Mouse (Mus musculus) hindbrain, embryonic 12.5 days (tissue): Measurements from ENCODE around the gene Unc119b. TPM values are rescaled to one million over a fixed set of nuclear protein-coding genes. Genes with fewer than 3 reads are reported as not detected.
"Not testable (repeated sequence)": the region's sequence is repeated elsewhere in the genome, so short reads cannot be mapped to it uniquely, and the experiment has no call there.

Experiments
- ATAC-seq: fragments of 200-750 bp; cut with Nextera tagmentation; 2 replicates; pipeline ENCODE4 v1.8.0; 2017; ENCODE audit warnings: moderate TSS enrichment; ENCODE audit not compliant: low FRiP score
- H3K27ac ChIP-seq: fragments of 300-500 bp; sonication (generic); 2 replicates; pipeline ENCODE4 v1.5.1; 2016; ENCODE audit warnings: mild to moderate bottlenecking
- H3K27me3 ChIP-seq: fragments of 300-500 bp; sonication (generic); 2 replicates; pipeline ENCODE4 v1.6.1; 2016; ENCODE audit warnings: mild to moderate bottlenecking
- H3K36me3 ChIP-seq: fragments of 300-500 bp; sonication (generic); 2 replicates; pipeline ENCODE4 v1.6.1; 2016; ENCODE audit warnings: mild to moderate bottlenecking
- H3K4me1 ChIP-seq: fragments of 300-500 bp; sonication (generic); 2 replicates; pipeline ENCODE4 v1.6.1; 2016
- H3K4me2 ChIP-seq: fragments of 300-500 bp; sonication (generic); replicated peaks from 2 replicates; pipeline ENCODE4 v1.6.1; 2016; ENCODE audit warnings: mild to moderate bottlenecking
- H3K4me3 ChIP-seq: fragments of 300-500 bp; sonication (generic); 2 replicates; pipeline ENCODE4 v1.5.1; 2016; ENCODE audit warnings: mild to moderate bottlenecking
- H3K9ac ChIP-seq: fragments of 300-500 bp; sonication (generic); 2 replicates; pipeline ENCODE4 v1.6.1; 2016; ENCODE audit warnings: mild to moderate bottlenecking, moderate library complexity
- H3K9me3 ChIP-seq: fragments of 300-500 bp; sonication (generic); replicated peaks from 2 replicates; pipeline ENCODE4 v1.6.1; 2016; ENCODE audit warnings: mild to moderate bottlenecking
- WGBS: fragments of 180-500 bp; shearing (Covaris S2); methylation state at CpG from one replicate; pipeline ENCODE4 v1.1.7; 2016; 5-methylcytosine and 5-hydroxymethylcytosine counted together
- polyA plus RNA-seq: library from polyadenylated mRNA; unstranded; fragments of >200 nt; fragmentation: Nextera tagmentation; extraction: Ambion mirVana; gene quantifications from 2 replicates; pipeline ENCODE4 v1.2.1, GENCODE M21; 2016

Unc119b gene
- polyA plus RNA-seq, 1 experiment from 2014 or later = 62.0 TPM

DNA sequence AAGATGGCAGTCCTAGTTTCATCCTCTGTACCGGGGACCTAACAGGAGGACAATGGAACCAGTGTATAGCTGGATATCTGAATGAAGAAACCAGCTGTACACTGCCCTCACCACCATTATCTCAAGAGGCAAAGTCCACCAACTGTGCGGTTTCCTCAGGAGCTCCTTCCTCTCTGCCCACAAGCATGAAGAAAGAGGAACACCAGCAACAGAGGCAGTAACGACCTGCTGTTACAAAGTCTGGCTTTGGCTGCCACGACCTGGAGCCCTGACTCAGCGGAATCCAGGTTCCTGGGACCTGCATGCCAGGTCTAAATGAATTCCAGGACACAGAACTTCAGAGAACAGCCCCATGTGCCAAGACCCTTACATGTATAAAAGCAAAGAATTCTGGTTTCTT is 21.1 kb upstream of the Unc119b start:
- peaks cover 48% of the 10 kb centered on the region for H3K4me1 ChIP-seq

GRCm38 (mm10) chr5:115155156-115155631 is 20.4 kb upstream of the Unc119b start:
- peak overlapping the region; percentile 97 for H3K4me3 ChIP-seq
- peak overlapping the region; percentile 97; the same call in 1 of the 2 replicates for H3K9ac ChIP-seq
- H3K4me2 ChIP-seq = peak overlapping the region; percentile 88
- peaks cover 47% of the 10 kb centered on the region for H3K4me1 ChIP-seq
- peak overlapping the region; percentile 23; the same call in 1 of the 2 replicates for H3K27ac ChIP-seq
- H3K9me3 ChIP-seq = no peaks in the 10 kb centered on the region
- no peaks in the 10 kb centered on the region for H3K27me3 ChIP-seq
- 78% methylated on average over 13 of the region's 13 CpGs for WGBS
- H3K36me3 ChIP-seq = peaks cover 18% of the 10 kb centered on the region
- ATAC-seq = no peak

More for the DNA sequence above, 21.1 kb upstream of the Unc119b start:
- H3K9me3 ChIP-seq = no peaks in the 10 kb centered on the region
- H3K4me2 ChIP-seq = peak overlapping the region; percentile 88
- peak overlapping the region; percentile 97; the same call in 1 of the 2 replicates for H3K9ac ChIP-seq
- peak overlapping the region; percentile 97 for H3K4me3 ChIP-seq
- no peaks in the 10 kb centered on the region for H3K27me3 ChIP-seq
- peaks cover 11% of the 10 kb centered on the region for H3K36me3 ChIP-seq
- H3K27ac ChIP-seq = no peak overlapping the region
- WGBS = 40% methylated on average over 5 of the region's 5 CpGs
- ATAC-seq = no peak

DNA sequence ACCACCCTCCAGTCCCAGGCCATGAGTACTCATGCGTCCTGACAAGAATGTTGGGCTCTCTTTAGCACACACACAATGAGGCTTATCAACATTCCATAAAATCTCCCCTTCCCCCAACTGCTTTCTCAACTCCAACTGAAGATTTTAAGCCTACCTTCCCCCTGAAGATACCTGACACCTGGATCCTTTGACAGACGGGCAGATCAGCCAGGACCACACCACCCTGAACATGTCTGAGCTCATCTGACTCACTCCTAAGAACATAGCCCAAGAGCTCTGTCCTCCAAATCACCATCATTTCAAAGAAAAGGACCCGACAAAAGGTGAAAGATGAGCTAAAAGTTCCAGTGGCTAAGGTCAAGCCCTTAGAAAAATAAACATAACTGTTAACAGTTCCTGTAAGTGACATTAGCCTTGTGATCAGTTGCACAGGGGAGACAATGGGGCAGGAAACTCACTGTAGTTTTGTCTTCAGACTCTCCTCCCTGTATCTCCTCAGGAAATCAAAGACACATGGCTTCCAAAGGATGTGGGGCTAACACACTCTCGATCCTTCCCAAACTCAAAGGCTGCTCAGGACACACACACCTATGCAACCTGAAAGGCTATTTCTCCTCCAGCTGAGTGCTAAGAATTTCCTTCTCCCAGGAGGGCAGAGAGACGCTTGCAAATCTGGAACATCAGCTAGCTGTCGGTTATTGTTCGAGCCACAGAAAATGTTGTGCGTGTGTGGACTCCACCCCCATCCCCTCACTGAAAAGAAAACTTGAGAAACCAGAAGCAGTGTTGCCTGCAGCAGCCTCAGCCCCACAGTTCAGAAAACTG is 17.6 kb upstream of the Unc119b start:
- Histone ChIP-seq H3K36me3 (peaks cover 44% of the 10 kb centered on the region), H3K4me1 (peaks cover 46% of the 10 kb centered on the region), H3K9ac (peak overlapping the region; percentile 8; the same call in 1 of the 2 replicates), H3K27ac (no peak overlapping the region), H3K27me3 (no peaks in the 10 kb centered on the region), H3K4me2 (no peak overlapping the region), H3K4me3 (no peak overlapping the region), H3K9me3 (no peaks in the 10 kb centered on the region)
- no peak for ATAC-seq
- 59% methylated on average over 8 of the region's 8 CpGs for WGBS

DNA sequence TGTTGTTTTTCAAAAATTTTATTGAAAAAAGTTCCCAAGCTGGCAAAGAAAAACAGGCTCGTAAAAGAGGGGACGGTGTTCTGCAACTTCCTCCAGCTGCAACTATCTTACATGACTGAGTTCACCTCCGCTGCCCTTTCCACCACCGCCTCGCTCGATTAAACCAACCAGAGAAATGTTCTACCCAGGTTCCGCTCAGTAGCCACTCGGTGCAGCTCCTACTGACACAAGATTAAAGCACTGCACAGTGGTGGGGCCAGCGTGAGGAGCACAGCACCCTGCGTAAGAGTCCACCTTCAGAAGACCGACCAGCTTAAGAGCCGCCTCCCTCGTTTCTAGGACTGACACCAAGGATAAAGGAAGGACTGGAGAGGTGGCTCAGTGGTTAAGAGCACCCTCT is 16.7 kb upstream of the Unc119b start:
- no peak overlapping the region for H3K9ac ChIP-seq
- no peaks in the 10 kb centered on the region for H3K9me3 ChIP-seq
- H3K36me3 ChIP-seq = peaks cover 53% of the 10 kb centered on the region
- ATAC-seq = no peak
- no peak overlapping the region for H3K4me3 ChIP-seq
- H3K4me2 ChIP-seq = no peak overlapping the region
- H3K4me1 ChIP-seq = peaks cover 38% of the 10 kb centered on the region
- no peak overlapping the region for H3K27ac ChIP-seq
- 88% methylated on average over 13 of the region's 13 CpGs for WGBS
- no peaks in the 10 kb centered on the region for H3K27me3 ChIP-seq

- no peak overlapping the region for H3K9ac ChIP-seq
- no peaks in the 10 kb centered on the region for H3K27me3 ChIP-seq
- H3K27ac ChIP-seq = no peak overlapping the region
- no peak overlapping the region for H3K4me3 ChIP-seq
- 84% methylated on average over 5 of the region's 5 CpGs for WGBS
- no peaks in the 10 kb centered on the region for H3K9me3 ChIP-seq
- H3K36me3 ChIP-seq = peaks cover 58% of the 10 kb centered on the region
- no peak overlapping the region for H3K4me2 ChIP-seq
- ATAC-seq = no peak
- H3K4me1 ChIP-seq = peaks cover 33% of the 10 kb centered on the region
Observed at GRCm38 (mm10) chr5:115150991-115151390, 16.2 kb upstream of the Unc119b start.

GRCm38 (mm10) chr5:115149675-115150459 is 15.1 kb upstream of the Unc119b start:
- no peak overlapping the region for H3K4me2 ChIP-seq
- H3K27ac ChIP-seq = no peak overlapping the region
- H3K36me3 ChIP-seq = peaks cover 69% of the 10 kb centered on the region
- H3K9me3 ChIP-seq = no peaks in the 10 kb centered on the region
- 96% methylated on average over 14 of the region's 14 CpGs for WGBS
- H3K4me3 ChIP-seq = no peak overlapping the region
- no peak overlapping the region for H3K9ac ChIP-seq
- no peaks in the 10 kb centered on the region for H3K27me3 ChIP-seq
- H3K4me1 ChIP-seq = peaks cover 22% of the 10 kb centered on the region
- ATAC-seq = no peak

DNA sequence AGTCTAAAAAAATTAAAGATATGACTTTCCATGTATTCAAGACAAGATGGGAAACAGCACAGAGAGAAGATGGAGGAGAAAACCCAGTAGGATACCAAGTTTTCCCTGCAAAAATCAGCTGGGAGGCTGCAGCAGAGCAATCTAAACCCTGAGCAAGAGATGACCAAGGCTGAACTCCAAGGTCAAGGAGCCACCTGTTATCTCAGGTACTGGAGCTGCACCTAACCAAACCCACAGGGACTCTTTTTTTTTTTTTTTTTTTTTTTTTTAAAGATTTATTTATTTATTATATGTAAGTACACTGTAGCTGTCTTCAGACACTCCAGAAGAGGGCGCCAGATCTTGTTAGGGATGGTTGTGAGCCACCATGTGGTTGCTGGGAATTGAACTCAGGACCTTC is 14.1 kb upstream of the Unc119b start:
- H3K27me3 ChIP-seq, H3K27ac ChIP-seq, ATAC-seq, H3K4me3 ChIP-seq, H3K9ac ChIP-seq, H3K9me3 ChIP-seq, H3K4me2 ChIP-seq: not testable (repeated sequence)
- no CpG with 5 or more reads among the region's 1 CpGs for WGBS
- Histone ChIP-seq H3K4me1 (peaks cover 13% of the 10 kb centered on the region), H3K36me3 (peaks cover 76% of the 10 kb centered on the region)

- Histone ChIP-seq H3K9me3 (no peaks in the 10 kb centered on the region), H3K27me3 (no peaks in the 10 kb centered on the region), H3K4me3 (no peak overlapping the region), H3K4me1 (peaks cover 11% of the 10 kb centered on the region), H3K27ac (no peak overlapping the region), H3K4me2 (no peak overlapping the region), H3K36me3 (peaks cover 75% of the 10 kb centered on the region), H3K9ac (no peak overlapping the region)
- WGBS = 93% methylated on average over 8 of the region's 8 CpGs
- ATAC-seq = no peak
Observed at GRCm38 (mm10) chr5:115148378-115148777, 13.6 kb upstream of the Unc119b start.

GRCm38 (mm10) chr5:115147388-115147787 is 12.6 kb upstream of the Unc119b start:
- H3K4me1 ChIP-seq = peaks cover 2% of the 10 kb centered on the region
- no peak overlapping the region for H3K4me3 ChIP-seq
- H3K9ac ChIP-seq = no peak overlapping the region
- H3K27me3 ChIP-seq = no peaks in the 10 kb centered on the region
- no peak overlapping the region for H3K4me2 ChIP-seq
- H3K27ac ChIP-seq = no peak overlapping the region
- H3K36me3 ChIP-seq = peaks cover 70% of the 10 kb centered on the region
- no peak for ATAC-seq
- H3K9me3 ChIP-seq = no peaks in the 10 kb centered on the region
- WGBS = 97% methylated on average over 3 of the region's 3 CpGs

DNA sequence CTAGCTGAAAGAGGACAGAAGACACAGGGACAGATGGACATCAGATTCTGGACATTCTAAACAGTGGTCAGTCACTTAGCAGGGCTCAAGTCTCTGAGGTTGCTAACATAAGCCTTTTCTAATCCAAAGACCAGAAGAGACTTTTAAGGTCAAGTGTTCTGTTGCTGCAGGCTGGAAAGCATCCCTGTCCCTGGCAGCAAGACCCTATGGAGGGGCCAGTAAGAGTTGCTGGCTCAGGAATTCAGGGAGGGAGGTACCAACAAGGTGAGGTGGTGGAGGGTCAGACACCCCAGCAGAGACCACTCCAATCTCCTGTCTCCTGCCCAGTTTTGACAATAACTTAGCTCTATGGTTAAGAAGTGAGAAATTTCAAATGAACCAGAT is 12.0 kb upstream of the Unc119b start:
- H3K27me3 ChIP-seq = no peaks in the 10 kb centered on the region
- H3K4me1 ChIP-seq = no peaks in the 10 kb centered on the region
- no peak overlapping the region for H3K27ac ChIP-seq

DNA sequence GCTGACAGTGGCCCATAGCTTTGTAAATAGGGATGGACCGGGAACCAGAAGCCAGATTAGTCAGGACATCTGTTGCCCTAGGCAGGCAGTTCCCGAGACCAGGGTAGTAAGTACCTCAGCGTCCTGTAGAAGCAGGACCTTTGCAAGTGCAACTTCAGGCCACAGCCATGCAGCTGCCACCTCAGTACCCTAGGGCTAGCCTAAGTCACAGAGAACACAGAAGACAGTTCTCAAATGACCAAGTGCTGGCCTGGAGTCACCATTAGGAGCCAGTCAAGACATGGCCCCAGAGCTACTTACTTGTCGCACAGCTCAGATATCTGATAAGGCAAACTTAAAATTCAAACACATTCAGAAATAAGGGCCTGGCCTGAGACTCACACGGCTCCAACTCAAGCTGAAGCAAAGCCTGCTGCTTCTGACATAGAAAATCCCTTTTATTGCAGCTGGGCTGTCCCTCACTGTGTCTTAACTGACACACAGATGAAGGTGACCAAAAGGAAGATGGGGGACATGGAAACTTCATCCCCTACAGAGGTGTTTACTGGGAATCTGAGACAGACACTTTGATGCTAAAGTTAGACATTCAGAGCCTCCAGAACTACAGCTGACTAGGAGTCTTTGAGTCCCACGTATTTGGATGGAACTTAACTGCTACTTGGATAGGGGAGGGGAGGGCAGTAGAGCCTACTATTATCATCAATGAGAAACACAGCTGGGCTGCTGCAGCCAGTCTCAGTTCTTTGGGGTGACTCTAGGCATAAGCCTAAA is 11.4 kb upstream of the Unc119b start:
- 85% methylated on average over 6 of the region's 6 CpGs for WGBS
- H3K4me1 ChIP-seq = no peaks in the 10 kb centered on the region
- ATAC-seq = no peak
- H3K9ac ChIP-seq = no peak overlapping the region
- no peak overlapping the region for H3K27ac ChIP-seq
- no peaks in the 10 kb centered on the region for H3K27me3 ChIP-seq
- no peaks in the 10 kb centered on the region for H3K9me3 ChIP-seq
- no peak overlapping the region for H3K4me2 ChIP-seq
- H3K36me3 ChIP-seq = peaks cover 67% of the 10 kb centered on the region
- H3K4me3 ChIP-seq = no peak overlapping the region

More for the DNA sequence above, 12.0 kb upstream of the Unc119b start:
- Histone ChIP-seq H3K36me3 (peaks cover 70% of the 10 kb centered on the region), H3K4me3 (no peak overlapping the region), H3K4me2 (no peak overlapping the region), H3K9me3 (no peaks in the 10 kb centered on the region), H3K9ac (no peak overlapping the region)
- no peak for ATAC-seq
